Mouse (Mus musculus) CD4-positive, CD25-positive, alpha-beta regulatory T cell, adult 2 months (primary cell): Measurements from ENCODE around the gene Hist1h2bg.
"Not testable (repeated sequence)": the region's sequence is repeated elsewhere in the genome, so short reads cannot be mapped to it uniquely, and the experiment has no call there.

Experiments used
- DNase-seq: peaks from one replicate; pipeline ENCODE4 v3.0.0-alpha.2; 2012; ENCODE audit warnings: low read depth, low spot score

The Hist1h2bg gene

GRCm38 (mm10) chr13:23561883-23562659, 9.1 kb upstream of the Hist1h2bg start, which contains the start of gene Hist1h3e:
Gene Hist1h3e (minus strand): TSS chr13:23562369.
- peak; percentile 96 for DNase-seq

DNA sequence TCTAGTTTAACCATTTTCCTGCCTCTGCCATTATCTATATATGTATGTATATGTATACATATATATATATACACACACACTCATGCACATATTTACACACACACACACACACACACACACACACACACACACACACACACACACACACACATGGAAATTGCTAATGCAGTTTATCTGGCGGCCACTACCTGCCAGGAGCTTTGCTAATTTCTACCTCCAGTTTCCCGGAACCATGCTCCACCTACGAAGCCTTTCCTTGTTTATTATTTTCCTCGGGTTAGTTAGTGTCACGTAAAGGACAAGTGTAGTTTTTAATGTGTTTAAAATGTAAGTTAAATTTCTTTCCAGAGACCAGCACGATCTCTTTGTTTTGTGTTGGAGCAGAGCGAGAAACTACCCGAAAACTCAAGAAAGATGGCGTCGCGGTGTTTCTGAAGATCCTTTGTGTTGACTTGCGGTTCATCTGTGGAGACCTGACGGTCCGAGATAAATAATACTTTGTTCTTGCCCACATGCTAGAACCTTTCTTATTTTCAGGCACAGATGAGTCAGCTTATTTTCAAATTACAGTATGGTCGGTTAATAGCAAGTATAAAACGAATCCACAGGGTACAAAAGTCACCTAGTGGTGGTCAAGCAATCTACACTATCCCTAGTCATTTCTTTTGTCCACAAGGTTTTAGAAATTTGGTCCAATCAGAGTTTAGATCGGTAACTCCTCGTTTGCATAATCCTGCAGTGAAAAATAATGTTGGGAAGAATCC, 8.3 kb upstream of the Hist1h2bg start:
- DNase-seq = peak; percentile 67

DNA sequence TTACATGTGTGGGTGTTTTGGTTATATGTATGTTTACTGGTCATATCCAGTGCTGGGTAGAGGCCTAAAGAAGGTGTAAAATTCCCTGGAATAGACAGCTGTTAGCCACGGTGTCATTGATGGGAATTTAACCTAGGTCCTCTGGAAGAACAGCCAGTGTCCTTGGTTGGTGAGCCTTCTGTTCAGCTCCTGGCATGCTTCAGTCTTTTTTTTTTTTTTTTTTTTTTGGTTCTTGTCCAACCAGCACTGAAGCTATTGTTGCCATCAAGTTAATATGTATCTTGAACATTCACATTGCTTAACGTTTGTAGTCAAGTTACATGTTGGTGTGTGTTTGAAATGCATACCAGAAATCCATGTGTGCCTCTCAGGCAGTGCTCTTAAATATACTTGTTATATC, 6.7 kb upstream of the Hist1h2bg start:
- DNase-seq = no peak

DNA sequence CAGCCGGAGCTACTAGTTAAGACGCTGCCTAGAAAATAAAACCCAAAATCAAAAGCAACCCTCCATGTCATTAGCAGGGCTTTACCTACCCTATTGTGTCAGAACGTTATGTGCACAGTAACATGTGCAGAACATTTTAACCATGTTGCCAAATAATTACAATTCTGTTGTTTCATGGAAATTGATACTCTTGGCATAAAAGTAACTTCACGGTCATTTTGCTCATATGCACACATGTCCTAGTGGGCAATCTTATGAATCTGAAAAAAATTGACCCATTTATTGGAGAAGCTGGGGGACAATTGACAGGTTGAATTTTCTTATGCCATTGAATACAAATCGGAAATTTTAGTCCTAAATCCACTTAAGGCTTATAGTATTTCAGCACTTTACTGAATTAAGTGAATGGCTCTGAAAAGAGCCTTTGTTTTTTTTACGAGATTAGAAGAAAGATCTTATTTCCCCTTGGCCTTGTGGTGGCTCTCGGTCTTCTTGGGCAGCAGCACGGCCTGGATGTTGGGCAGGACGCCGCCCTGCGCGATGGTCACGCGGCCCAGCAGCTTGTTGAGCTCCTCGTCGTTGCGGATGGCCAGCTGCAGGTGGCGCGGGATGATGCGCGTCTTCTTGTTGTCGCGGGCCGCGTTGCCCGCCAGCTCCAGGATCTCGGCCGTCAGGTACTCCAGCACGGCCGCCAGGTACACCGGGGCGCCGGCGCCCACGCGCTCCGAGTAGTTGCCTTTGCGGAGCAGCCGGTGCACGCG, 755 bp upstream of the Hist1h2bg start:
- DNase-seq = not testable (repeated sequence)

- not testable (repeated sequence) for DNase-seq
These were observed 465 bp downstream of the Hist1h2bg start for GRCm38 (mm10) chr13:23571504-23572217.

DNA sequence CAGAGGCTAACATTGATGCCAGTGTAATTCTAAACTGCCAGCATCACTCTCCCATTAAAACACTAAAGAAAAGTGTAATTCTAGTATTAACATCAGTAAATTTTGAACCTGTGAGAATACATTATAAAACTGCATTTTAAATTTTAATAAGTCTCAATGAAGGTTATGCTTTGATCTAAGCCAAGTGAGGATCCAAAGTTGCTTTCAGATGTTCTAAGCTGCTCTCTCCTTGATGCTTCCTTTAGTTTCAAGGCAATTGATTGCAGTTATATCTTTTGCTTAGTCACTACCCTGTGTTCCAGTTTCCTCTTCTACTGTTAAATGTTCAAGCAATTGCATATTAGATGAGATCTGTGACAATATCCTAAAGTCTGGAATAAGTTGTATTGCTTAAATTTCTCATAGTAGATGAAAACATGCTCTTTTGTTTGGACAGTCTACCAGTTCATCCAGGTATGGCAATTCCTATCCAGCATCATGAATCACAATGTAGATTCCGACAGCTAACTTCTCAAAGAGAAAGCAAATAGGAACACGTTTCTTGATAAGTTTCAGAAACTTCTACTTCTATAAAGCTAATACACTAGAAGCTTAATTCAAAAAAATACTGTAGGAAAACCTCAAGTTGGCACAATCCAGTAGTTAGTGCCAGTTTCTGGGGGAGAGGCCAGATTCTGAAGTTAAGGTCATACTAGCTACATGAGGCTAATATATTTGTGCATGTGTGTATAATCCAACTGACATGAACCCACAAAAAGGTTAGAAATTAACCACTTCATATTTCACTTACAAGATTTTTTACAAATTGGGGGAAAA, 1.2 kb downstream of the Hist1h2bg start:
- no peak for DNase-seq

GRCm38 (mm10) chr13:23573034-23573897, 2.1 kb downstream of the Hist1h2bg start:
- not testable (repeated sequence) for DNase-seq

DNA sequence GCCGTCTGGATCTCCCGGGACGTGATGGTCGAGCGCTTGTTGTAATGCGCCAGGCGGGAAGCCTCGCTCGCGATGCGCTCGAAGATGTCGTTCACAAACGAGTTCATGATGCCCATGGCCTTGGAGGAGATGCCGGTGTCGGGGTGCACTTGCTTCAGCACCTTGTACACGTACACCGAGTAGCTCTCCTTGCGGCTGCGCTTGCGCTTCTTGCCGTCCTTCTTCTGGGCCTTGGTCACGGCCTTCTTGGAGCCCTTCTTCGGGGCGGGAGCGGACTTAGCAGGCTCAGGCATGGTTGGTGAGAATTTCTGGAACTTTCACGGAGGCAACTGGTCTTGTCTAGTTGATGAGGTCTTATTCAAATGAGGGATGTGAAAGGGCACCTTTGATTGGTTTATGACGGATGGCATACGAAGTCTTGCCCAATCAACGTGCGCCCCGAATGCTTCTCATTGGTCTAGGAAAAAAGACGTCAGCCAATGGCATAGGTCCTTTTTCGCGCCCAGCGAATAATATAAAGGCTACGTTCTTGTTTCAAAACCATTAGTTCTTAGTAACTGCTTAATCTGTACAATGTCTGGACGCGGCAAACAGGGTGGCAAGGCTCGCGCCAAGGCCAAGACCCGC, 2.8 kb downstream of the Hist1h2bg start, which contains the start of the genes Hist1h2bf and Hist1h2ad:
Gene Hist1h2bf, minus strand, starts transcription at position 299 of the 627 bp plus-strand sequence.
Gene Hist1h2ad, plus strand, starts transcription at position 484 of the 627 bp plus-strand sequence.
- peak; percentile 95 for DNase-seq

- DNase-seq = not testable (repeated sequence)
These were observed 3.5 kb downstream of the Hist1h2bg start for GRCm38 (mm10) chr13:23574546-23575170.

DNA sequence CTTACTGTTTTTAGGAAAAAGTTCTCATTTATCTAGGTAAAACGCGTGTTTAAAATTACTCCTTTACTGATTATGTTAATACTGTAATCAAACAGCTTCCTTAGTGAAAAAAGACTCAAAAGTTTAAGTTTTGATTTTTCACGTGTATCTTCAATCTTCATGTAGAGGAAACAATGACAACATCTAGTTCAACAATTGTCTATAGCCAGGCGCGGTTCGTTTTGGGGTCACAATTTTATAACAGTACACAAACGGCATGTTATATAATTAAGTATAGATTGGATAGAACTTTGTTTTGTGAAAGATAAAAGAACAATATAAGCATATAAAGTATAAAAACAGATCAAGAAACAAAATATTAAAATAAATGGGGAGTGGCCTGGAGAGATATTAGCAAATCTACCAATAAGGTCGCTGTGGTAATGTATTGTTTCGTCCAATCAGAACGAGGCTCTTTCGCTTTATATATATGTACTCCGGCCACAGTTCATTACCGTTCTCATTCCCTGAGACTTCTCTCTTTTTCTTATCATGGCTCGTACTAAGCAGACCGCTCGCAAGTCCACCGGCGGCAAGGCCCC, 4.2 kb downstream of the Hist1h2bg start, which contains the start of gene Hist1h3d:
Gene Hist1h3d, plus strand, starts transcription at position 493 of the 581 bp plus-strand sequence.
- DNase-seq = peak; percentile 74

- DNase-seq = not testable (repeated sequence)
These were observed 4.7 kb downstream of the Hist1h2bg start for GRCm38 (mm10) chr13:23575864-23576313.

- DNase-seq = no peak
These were observed 5.2 kb downstream of the Hist1h2bg start for GRCm38 (mm10) chr13:23576351-23576881.

DNA sequence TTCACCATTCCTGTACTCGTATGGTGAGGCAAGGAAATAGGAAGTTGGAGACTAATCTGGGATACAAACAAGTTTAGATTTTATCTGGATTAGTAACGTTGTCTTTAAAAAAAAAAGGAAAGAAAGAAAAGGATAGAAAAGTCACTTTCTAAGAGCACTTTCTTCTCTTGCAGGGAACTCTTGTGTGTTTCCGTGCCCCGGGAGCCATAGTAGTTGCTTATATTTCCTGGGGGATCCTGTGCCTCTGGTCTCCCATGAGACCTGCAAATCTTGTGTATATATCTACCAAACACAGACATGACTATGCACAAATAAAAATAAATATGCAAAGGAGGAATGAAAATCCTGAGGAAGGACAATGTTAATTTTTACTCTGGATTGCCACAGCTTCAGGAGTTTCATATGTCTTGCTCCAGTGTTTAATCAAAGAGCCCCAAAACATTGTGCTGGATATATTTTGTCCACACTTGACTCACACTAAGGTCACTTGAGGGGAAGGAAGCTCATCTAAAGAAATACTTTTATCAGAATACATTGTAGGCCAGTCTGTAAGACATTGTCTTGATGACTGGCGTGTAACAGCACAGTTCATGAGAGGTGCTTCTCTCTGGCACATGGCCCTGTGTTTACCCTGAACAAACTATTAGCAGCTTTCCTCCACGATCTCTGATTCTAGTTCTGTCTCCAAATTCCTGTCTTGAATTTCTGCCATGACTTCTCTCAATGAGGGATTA, 5.9 kb downstream of the Hist1h2bg start:
- no peak for DNase-seq

- no peak for DNase-seq
These were observed 6.6 kb downstream of the Hist1h2bg start for GRCm38 (mm10) chr13:23577835-23578234.

GRCm38 (mm10) chr13:23581408-23582218, 10.4 kb downstream of the Hist1h2bg start, which contains the start of gene Hist1h4d:
Gene Hist1h4d (plus strand): TSS chr13:23581598.
- peak; percentile 93 for DNase-seq
